Mouse (Mus musculus): ENCODE measurements around the gene Myom1. TPM values are rescaled to one million over a fixed set of nuclear protein-coding genes. Genes with fewer than 3 reads are reported as not detected.

Myom1 gene
- 1 to 10 TPM in 1 of 2 experiments, under 1 TPM in 1; 0.08 to 1.3 TPM for polyA plus RNA-seq (2012; fragmentation: generic; extraction: Trizol)

DNA sequence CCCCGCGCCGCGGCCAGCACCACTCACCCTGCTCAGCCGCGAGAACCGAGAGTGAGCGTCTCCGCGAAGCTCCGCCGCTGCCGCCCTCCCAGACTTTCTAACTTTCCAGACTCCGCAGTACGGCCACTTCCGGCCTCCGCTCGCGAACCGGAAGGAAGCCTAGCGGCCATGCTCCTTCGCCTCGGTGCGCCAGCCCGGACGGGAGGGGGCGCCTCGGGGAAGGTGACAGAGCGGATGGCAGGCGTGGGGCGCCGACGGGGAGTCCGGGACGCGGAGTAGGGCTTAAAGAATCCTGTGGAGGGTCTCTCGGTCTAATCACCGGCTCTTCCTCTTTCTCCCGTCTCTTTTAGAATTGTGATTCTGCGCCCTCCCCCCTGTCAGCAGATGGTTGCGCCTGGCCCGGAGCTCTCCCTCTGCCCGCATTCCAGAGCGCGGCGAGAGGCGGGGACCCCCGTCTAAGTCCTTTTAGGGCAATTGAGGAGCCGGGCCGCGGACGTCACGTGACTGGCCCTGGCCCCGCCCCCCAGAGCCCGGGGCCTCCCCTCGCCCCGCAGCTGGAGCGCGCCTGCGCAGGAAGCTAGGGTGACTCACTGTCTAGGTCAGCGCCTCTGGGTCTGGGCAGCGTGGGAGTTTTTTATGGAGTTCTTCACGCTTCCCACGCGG, at the start of gene Myom1:
TSS of gene Myom1 (plus strand) at position 553 of the 663 bp plus-strand sequence.

DNA sequence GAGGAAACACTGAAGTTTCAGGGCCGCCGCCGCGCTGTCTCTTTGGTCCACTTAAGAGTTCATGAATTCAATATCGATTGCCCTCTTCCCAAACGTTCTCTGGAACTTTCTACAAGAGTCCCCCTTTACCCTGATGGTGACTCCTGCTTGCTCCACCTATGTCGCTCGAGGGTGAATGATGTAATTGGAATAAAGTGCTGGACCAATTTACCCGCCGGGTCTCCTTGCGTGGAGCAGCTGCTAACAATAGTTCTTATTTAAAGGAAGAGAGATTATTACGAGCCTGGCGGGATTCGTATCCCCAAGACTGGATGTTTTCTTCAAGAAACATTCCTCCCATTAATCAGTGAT, 286 bp downstream of the Myom1 start, which contains the start of gene Myl12a:
TSS of gene Myl12a (minus strand) at position 135 of the 351 bp plus-strand sequence.

Other genes with a start within 250 kb of the Myom1 start
- 10 to 100 TPM; 23.9 to 39.7 TPM for gene Tgif1, start 149.1 kb upstream of the Myom1 start, polyA plus RNA-seq (2012; fragmentation: generic; extraction: Trizol)
- gene Myl12a, start 245 bp downstream of the Myom1 start, polyA plus RNA-seq (2012; fragmentation: generic; extraction: Trizol) = 100 to 1,000 TPM; 396 to 444 TPM
- 1 to 10 TPM in 1 of 2 experiments, under 1 TPM in 1; 0.99 to 9.5 TPM for gene Lpin2, start 179.9 kb downstream of the Myom1 start, polyA plus RNA-seq (2012; fragmentation: generic; extraction: Trizol)